Mouse (Mus musculus) C2C12 (cell line): ENCODE data around the gene Helz. TPM values are rescaled to one million over a fixed set of nuclear protein-coding genes. Genes with fewer than 3 reads are reported as not detected.
"Not testable (repeated sequence)": the region's sequence is repeated elsewhere in the genome, so short reads cannot be mapped to it uniquely, and the experiment has no call there.

Experiments used
- H3K27me3 ChIP-seq: one replicate; pipeline ENCODE4 v1.6.1; 2011; ENCODE audit not compliant: control insufficient read depth, insufficient read depth, insufficient read length
- H3K36me3 ChIP-seq: one replicate; pipeline ENCODE4 v1.6.1; 2011; ENCODE audit not compliant: control insufficient read depth, insufficient read depth
- H3K4me3 ChIP-seq: one replicate; pipeline ENCODE4 v1.5.1; 2011; ENCODE audit warnings: mild to moderate bottlenecking, control low read depth; ENCODE audit not compliant: poor library complexity, insufficient read depth, severe bottlenecking
- H3K79me2 ChIP-seq: one replicate; pipeline ENCODE4 v1.6.1; 2011; ENCODE audit not compliant: control insufficient read depth, insufficient read depth
- H3K79me3 ChIP-seq: one replicate; pipeline ENCODE4 v1.6.1; 2011; ENCODE audit warnings: low read depth, control low read depth
- H3ac ChIP-seq: one replicate; pipeline ENCODE3; 2011; ENCODE audit warnings: low read depth; ENCODE audit not compliant: control insufficient read depth, insufficient read length
- CEBPB ChIP-seq: IDR thresholded peaks from one replicate; pipeline ENCODE4 v1.6.1; 2011; ENCODE audit warnings: low read depth, mild to moderate bottlenecking, control low read depth, moderate library complexity
- CTCF ChIP-seq: IDR thresholded peaks from one replicate; pipeline ENCODE4 v1.5.1; 2011; ENCODE audit not compliant: control insufficient read depth, insufficient read depth, insufficient read length
- FOSL1 ChIP-seq: IDR thresholded peaks from one replicate; pipeline ENCODE4 v1.8.0; 2011; ENCODE audit warnings: mild to moderate bottlenecking, low read length; ENCODE audit not compliant: poor library complexity, insufficient read depth, severe bottlenecking
- MAX ChIP-seq: IDR thresholded peaks from one replicate; pipeline ENCODE4 v1.6.1; 2011; ENCODE audit warnings: mild to moderate bottlenecking, control low read depth
- MYOD1 ChIP-seq: IDR thresholded peaks from one replicate; pipeline ENCODE4 v1.6.1; 2011; ENCODE audit warnings: low read depth; ENCODE audit not compliant: control insufficient read depth, insufficient read length
- MYOG ChIP-seq: IDR thresholded peaks from one replicate; pipeline ENCODE4 v1.6.1; 2011; ENCODE audit not compliant: control insufficient read depth, insufficient read length; ENCODE audit errors: extremely low read depth
- USF1 ChIP-seq: IDR thresholded peaks from one replicate; pipeline ENCODE4 v1.6.1; 2011; ENCODE audit warnings: low read depth, mild to moderate bottlenecking, control low read depth, moderate library complexity
- polyA plus RNA-seq: library from polyadenylated mRNA; unstranded; fragments of >200 nt; fragmentation: generic; extraction: Trizol; gene quantifications from one replicate; pipeline ENCODE4 v1.2.1, GENCODE M21; 2012; ENCODE audit warnings: missing spikeins

Gene Helz
- polyA plus RNA-seq, 1 experiment, result 6.8 TPM

DNA sequence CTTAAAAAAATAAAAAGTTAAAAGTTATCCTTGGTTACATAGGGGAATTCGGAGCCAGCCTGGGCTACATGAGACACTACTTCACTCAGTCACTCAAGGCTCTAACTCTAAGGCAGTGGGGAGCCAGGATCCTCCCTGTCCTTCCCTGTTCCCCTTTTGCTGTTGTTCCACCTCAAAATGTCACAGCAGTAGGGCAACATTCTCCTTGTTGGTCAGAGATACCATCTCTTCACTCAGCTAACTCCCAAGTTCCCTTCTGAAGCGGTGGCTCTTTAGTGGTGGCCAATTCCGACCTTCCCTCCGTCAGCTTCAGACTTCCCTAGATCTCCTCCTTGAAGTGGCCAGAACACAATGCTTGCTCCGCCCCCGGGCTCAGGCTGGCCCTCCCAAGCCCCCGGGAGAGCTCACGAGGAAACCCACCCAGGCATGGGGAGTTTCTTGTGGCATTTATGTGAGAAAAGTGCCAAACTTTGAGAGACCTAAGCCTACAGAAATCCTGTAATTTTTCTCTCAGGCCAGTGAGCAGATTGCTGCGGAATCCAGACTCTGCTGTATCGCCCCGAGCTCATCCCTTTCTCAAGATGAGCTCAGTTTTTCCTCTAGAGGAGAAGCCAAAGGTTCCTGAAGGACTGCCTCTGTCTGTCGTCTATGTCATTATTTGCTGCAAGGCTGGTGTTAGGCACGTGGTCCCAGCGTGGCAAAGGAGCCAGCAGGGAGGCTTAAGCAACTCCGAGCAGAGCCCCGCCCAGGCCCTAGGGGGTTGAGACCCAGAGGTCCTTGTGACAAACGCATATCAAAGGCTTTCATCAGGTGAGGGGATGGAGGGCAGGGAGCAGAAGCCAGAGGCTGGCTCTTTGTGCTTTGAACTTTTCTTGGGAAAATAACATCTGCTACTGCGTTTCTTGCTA, 37.1 kb upstream of the Helz start:
- H3K27me3 ChIP-seq, result no peaks in the 10 kb centered on the region
- H3K4me3 ChIP-seq, result no peak overlapping the region
- no peak for TF ChIP-seq CEBPB
- no peak for TF ChIP-seq CTCF
- no peak for TF ChIP-seq USF1
- TF ChIP-seq FOSL1, result no peak
- no peak for TF ChIP-seq MAX
- no peak for TF ChIP-seq MYOD1
- TF ChIP-seq MYOG, result no peak
- no peaks in the 10 kb centered on the region for H3K36me3 ChIP-seq
- no peaks in the 10 kb centered on the region for H3K79me3 ChIP-seq
- H3ac ChIP-seq, result no peak overlapping the region
- no peaks in the 10 kb centered on the region for H3K79me2 ChIP-seq

DNA sequence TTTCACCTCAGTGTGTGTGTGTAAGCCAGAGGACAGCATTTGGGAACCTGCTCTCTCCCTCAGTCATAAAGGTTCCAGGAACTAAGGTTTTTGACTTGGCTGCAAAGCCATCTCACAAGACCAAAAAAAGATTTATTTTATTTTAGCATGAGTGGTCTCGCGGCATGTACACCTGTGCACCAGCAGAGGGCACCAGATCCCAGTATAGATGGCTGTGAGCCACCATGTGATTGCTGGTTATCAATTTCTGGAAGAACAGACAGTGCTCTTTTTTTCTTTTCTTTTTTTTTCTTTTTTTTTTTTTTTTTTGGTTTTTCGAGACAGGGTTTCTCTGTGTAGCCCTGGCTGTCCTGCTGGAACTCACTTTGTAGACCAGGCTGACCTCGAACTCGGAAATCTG, 35.8 kb upstream of the Helz start:
- H3ac ChIP-seq, H3K79me2 ChIP-seq, H3K36me3 ChIP-seq, H3K79me3 ChIP-seq, H3K27me3 ChIP-seq, H3K4me3 ChIP-seq: not testable (repeated sequence)
- TF ChIP-seq CTCF, result peak; percentile 34
- peak; percentile 50 for TF ChIP-seq MAX
- TF ChIP-seq USF1, result peak; percentile 33

DNA sequence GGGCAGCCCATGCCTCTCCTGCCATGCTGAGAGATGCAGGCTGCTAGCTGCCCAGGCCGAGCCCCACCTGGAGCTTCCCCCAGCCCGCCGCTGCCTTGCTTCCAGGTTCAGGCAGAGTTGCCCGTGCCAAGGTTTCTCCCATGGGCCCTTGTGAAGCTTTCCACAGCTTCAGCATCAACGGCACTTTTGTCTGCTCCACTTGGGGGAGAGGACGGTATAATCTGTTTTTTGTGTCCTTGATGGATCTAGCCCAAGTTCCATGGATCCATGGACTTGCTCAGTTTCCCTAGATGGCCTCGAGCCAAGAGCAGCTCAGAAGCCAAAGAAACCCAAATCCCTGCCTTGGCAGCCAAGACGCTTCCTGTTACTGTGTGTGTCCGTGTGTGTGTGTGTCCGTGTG, 34.7 kb upstream of the Helz start:
- no peak overlapping the region for H3ac ChIP-seq
- H3K79me3 ChIP-seq, result no peaks in the 10 kb centered on the region
- no peak overlapping the region for H3K4me3 ChIP-seq
- H3K27me3 ChIP-seq, result no peaks in the 10 kb centered on the region
- TF ChIP-seq MYOG (no peak), USF1 (no peak), MAX (no peak), FOSL1 (no peak), MYOD1 (no peak), CTCF (no peak), CEBPB (no peak)
- no peaks in the 10 kb centered on the region for H3K36me3 ChIP-seq
- H3K79me2 ChIP-seq, result no peaks in the 10 kb centered on the region

DNA sequence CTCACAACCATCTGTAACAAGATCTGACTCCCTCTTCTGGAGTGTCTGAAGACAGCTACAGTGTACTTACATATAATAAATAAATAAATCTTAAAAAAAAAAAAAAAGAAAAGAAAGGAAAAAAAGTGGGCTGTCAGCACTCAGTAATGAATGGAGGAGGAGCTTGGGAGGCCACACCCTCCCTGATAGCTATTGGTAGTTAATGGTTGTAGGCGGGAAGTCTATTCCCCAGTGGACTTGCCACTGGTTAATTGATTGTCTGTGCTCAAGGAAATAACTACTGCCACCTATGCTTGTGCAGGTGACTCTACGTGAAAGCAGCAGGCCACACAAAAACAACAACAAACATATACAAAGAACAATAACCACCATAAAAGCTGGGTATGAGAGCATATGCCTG, 31.3 kb upstream of the Helz start:
- no peaks in the 10 kb centered on the region for H3K79me2 ChIP-seq
- no peak for TF ChIP-seq MYOG
- TF ChIP-seq USF1, result no peak
- no peak for TF ChIP-seq CEBPB
- no peak for TF ChIP-seq FOSL1
- TF ChIP-seq MAX, result no peak
- TF ChIP-seq CTCF, result no peak
- no peak for TF ChIP-seq MYOD1
- H3K36me3 ChIP-seq, result no peaks in the 10 kb centered on the region
- no peak overlapping the region for H3K4me3 ChIP-seq
- H3K79me3 ChIP-seq, result no peaks in the 10 kb centered on the region
- H3ac ChIP-seq, result no peak overlapping the region
- no peaks in the 10 kb centered on the region for H3K27me3 ChIP-seq

DNA sequence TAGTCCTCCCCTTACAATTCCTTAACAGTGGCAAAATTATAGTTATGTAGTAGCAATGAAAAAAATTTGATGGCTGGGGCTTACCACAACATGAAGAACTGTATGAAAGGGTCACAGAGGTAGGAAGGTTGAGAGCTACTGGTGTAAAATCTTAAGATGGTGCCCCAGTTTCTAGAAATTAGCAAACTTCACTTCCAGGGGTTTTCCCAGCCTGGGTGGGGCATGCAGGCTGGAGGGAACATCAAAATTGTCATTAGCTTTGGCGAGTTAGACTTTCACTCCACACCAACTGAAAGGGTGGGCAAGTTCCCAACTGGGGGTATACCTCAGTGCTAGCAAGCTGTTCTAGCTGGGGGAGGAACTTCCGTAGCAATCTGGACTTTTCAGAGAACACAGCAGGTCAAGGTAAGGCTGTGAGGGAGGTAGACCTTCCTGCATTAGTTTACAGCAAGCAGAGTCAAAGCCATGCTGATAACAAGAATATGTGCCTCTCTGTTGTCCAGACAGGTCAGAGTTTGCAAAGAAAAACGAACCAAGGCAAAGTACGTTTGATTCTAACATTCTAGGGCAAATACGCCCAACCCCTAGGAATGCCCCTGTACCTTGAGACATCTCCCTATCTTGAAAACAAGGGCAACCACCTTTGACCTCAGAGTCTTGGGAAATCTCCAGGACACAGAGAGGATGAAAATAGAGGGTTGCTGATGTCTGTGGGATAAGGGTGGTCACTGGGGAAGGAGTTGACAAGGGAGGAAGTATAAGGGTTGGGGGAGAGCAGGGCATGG, 28.9 kb upstream of the Helz start:
- no peaks in the 10 kb centered on the region for H3K27me3 ChIP-seq
- TF ChIP-seq MAX (no peak), CEBPB (no peak), MYOG (no peak), CTCF (no peak), USF1 (no peak), FOSL1 (no peak), MYOD1 (no peak)
- H3K79me3 ChIP-seq, result no peaks in the 10 kb centered on the region
- H3ac ChIP-seq, result no peak overlapping the region
- H3K79me2 ChIP-seq, result no peaks in the 10 kb centered on the region
- H3K36me3 ChIP-seq, result no peaks in the 10 kb centered on the region
- no peak overlapping the region for H3K4me3 ChIP-seq
